Mouse (Mus musculus) brain, embryonic 14.5 days (tissue): ENCODE data around the gene Arrdc2.

Experiments used
- CTCF ChIP-seq: fragments of 200-500 bp; IDR thresholded peaks from 2 replicates; pipeline ENCODE4 v1.5.1; 2012; ENCODE audit warnings: inconsistent platforms, mild to moderate bottlenecking, moderate library complexity, borderline replicate concordance; ENCODE audit not compliant: insufficient read depth, insufficient read length; ENCODE audit errors: extremely low read depth
- POLR2A ChIP-seq: fragments of 200-500 bp; IDR thresholded peaks from 2 replicates; pipeline ENCODE4 v1.6.1; 2012; ENCODE audit warnings: mild to moderate bottlenecking, inconsistent platforms, borderline replicate concordance; ENCODE audit not compliant: poor library complexity, insufficient read depth, insufficient read length, severe bottlenecking; ENCODE audit errors: extremely low read depth

GRCm38 (mm10) chr8:70884683-70885082, 45.2 kb upstream of the Arrdc2 start:
- TF ChIP-seq CTCF (no peak), POLR2A (no peak)
